ENCODE assay signal across 15 mouse cellular contexts in the genomic region with DNA sequence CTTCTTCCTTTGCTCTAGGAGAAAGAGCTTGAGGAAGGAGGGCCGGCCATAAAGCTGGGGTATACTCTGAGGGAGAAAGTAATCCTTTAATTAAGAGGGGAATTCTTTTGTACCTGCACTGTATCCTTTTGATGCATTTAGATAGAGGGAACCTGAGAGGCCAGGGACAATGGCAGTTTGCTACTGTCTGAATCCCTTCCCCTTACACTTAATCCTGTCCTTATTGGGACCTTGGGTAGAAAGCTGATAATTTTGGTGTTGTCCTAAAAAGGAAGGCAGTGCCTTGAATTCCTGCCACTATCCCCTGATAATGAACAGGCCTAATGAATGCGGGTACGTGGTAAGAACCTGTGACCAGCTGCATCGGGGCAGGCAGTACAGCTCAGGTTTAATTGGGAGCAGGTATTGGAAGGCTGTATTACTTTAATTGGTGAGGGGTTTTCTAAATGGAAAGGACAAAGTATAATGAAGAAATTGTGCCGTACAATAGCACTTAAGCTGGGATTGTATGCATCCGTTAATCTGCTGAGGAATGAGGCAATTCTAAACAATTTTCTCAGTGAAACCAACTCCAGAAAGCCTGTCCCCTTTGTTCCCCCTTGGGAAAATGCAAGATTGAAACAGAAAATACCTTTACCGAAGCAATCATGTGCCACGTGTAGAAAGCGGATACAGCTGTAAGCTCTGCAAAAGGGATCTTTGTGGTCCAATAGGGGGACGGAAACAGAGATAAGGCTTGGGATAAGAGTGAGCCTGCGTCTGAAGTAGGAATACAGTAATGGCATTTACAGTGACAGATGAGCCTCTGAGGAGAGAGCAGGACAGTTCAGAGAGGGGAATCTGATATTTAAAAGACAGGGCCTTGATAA.
DNase-seq lines count a peak whose midpoint lies in the region; ATAC-seq and TF ChIP-seq lines count a peak whose summit lies in the region.
"Had no signal": no experiment of that assay in that cellular context is flagged by ENCODE, and none has a peak within 500 bp of the region (broad histone marks: within the 10 kb centered on the region; RNA-seq: fewer than 3 reads in every experiment).

No protein-coding gene starts in this region.

- H3K36me3 ChIP-seq in heart, postnatal 0 days (replicated peaks; ENCODE audit: control insufficient read depth, insufficient read depth, low read length): no peaks in the 10 kb centered on the region
- no peaks in the 10 kb centered on the region for H3K36me3 ChIP-seq in embryonic facial prominence, embryonic 11.5 days (replicated peaks; ENCODE audit: control insufficient read depth, insufficient read depth, low read depth, low read length)
- no peaks in the 10 kb centered on the region for H3K36me3 ChIP-seq in limb, embryonic 10.5 days

- no peak overlapping the region for H3K27ac ChIP-seq in heart, postnatal 0 days (ENCODE audit: low read depth)
- H3K27ac ChIP-seq in embryonic facial prominence, embryonic 11.5 days (replicated peaks; ENCODE audit: low read depth, low read length): no peak overlapping the region
- peak overlapping the region; percentile 26 for H3K27ac ChIP-seq in limb, embryonic 10.5 days

- H3K27me3 ChIP-seq in heart, postnatal 0 days (ENCODE audit: control insufficient read depth, insufficient read depth, low read length): no peaks in the 10 kb centered on the region
- no peaks in the 10 kb centered on the region for H3K27me3 ChIP-seq in embryonic facial prominence, embryonic 11.5 days (ENCODE audit: control insufficient read depth, insufficient read depth, low read length)
- H3K27me3 ChIP-seq in limb, embryonic 10.5 days (ENCODE audit: low read depth, poor library complexity, severe bottlenecking): no peaks in the 10 kb centered on the region

- no peak for ATAC-seq in heart, postnatal 0 days (ENCODE audit: insufficient read depth, low read depth)
- no peak for ATAC-seq in embryonic facial prominence, embryonic 11.5 days (replicated peaks; ENCODE audit: insufficient number of reproducible peaks, low FRiP score, low TSS enrichment, low read depth)
- ATAC-seq: CD4-positive, CD25-positive, alpha-beta regulatory T cell, adult 4 months had no signal

- no peak overlapping the region for H3K9ac ChIP-seq in heart, postnatal 0 days (replicated peaks; ENCODE audit: low read depth, low read length)
- no peak overlapping the region for H3K9ac ChIP-seq in embryonic facial prominence, embryonic 11.5 days (replicated peaks; ENCODE audit: low read length)

- peak overlapping the region; percentile 40 for H3K4me2 ChIP-seq in heart, postnatal 0 days (ENCODE audit: low read depth, low read length)
- H3K4me2 ChIP-seq in embryonic facial prominence, embryonic 11.5 days (ENCODE audit: low read depth, low read length): no peak overlapping the region

- no peak for TF ChIP-seq CTCF in heart, postnatal 0 days (IDR thresholded peaks at IDR 0.05; ENCODE audit: low read depth)
- TF ChIP-seq CTCF in brain, embryonic 14.5 days (IDR thresholded peaks at IDR 0.05; ENCODE audit: borderline replicate concordance, extremely low read depth, insufficient read depth, insufficient read length): no peak

- DNase-seq in heart, postnatal 0 days (ENCODE audit: low spot score): no peak
- DNase-seq in heart, postnatal 36 days: no peak
- DNase-seq in brain, embryonic 14.5 days (ENCODE audit: low read depth): peak; percentile 90
- DNase-seq in embryonic facial prominence, embryonic 11.5 days (ENCODE audit: low spot score): peak; percentile 59
- DNase-seq in limb, embryonic 10.5 days (ENCODE audit: low spot score): peak; percentile 30
- DNase-seq in left cerebral cortex, adult 11 months (ENCODE audit: low spot score): no peak
- DNase-seq in urinary bladder, postnatal 14 days (ENCODE audit: low spot score): no peak
- no peak for DNase-seq in right cerebral cortex, postnatal 14 days
- DNase-seq: adrenal gland, postnatal 25 days; cerebellum, adult 11-12 months; kidney, postnatal 4 days; lung, postnatal 36 days; right cerebral cortex, postnatal 4 days had no signal

- WGBS in heart, postnatal 0 days: 28% methylated on average over 11 of the region's 11 CpGs
- 23% methylated on average over 11 of the region's 11 CpGs for WGBS in embryonic facial prominence, embryonic 11.5 days
- 34% methylated on average over 11 of the region's 11 CpGs for WGBS in limb, embryonic 10.5 days

- H3K4me3 ChIP-seq in heart, postnatal 0 days (ENCODE audit: low read depth, low read length): no peak overlapping the region
- H3K4me3 ChIP-seq in embryonic facial prominence, embryonic 11.5 days (ENCODE audit: low read depth, low read length): no peak overlapping the region
- H3K4me3 ChIP-seq in limb, embryonic 10.5 days: no peak overlapping the region
- H3K4me3 ChIP-seq: erythroblast, embryonic 14.5 days had no signal

- intact Hi-C loops in heart, postnatal 36 days (cut with DNase I): no loop called here

- no peak for TF ChIP-seq EP300 in heart, postnatal 0 days (IDR thresholded peaks at IDR 0.05; ENCODE audit: low read depth)

- no peaks in the 10 kb centered on the region for H3K9me3 ChIP-seq in heart, postnatal 0 days (replicated peaks; ENCODE audit: control insufficient read depth, low read length)
- no peaks in the 10 kb centered on the region for H3K9me3 ChIP-seq in embryonic facial prominence, embryonic 11.5 days (replicated peaks; ENCODE audit: control insufficient read depth, low read length)
- H3K9me3 ChIP-seq in limb, embryonic 10.5 days (replicated peaks): no peaks in the 10 kb centered on the region

- no peaks in the 10 kb centered on the region for H3K4me1 ChIP-seq in heart, postnatal 0 days (ENCODE audit: control insufficient read depth, insufficient read depth)
- H3K4me1 ChIP-seq in embryonic facial prominence, embryonic 11.5 days (ENCODE audit: control insufficient read depth, insufficient read depth, low read length): no peaks in the 10 kb centered on the region
- peaks cover 13% of the 10 kb centered on the region for H3K4me1 ChIP-seq in limb, embryonic 10.5 days

- no peak for TF ChIP-seq POLR2A in brain, embryonic 14.5 days (IDR thresholded peaks at IDR 0.05; ENCODE audit: borderline replicate concordance, extremely low read depth, insufficient read depth, insufficient read length, poor library complexity, severe bottlenecking)

Comparison
In these comparisons a context has a peak if more than half of its experiments do, and no peak if none do; other contexts are left out.
1. DNase-seq: peak in brain, embryonic 14.5 days (single experiment), embryonic facial prominence, embryonic 11.5 days (single experiment) and limb, embryonic 10.5 days (single experiment); none in heart, postnatal 0 days (single experiment), heart, postnatal 36 days (0 of 2), left cerebral cortex, adult 11 months (single experiment), urinary bladder, postnatal 14 days (single experiment) and right cerebral cortex, postnatal 14 days (single experiment).